12 mouse cellular contexts compared by ENCODE assay signal in the genomic region with DNA sequence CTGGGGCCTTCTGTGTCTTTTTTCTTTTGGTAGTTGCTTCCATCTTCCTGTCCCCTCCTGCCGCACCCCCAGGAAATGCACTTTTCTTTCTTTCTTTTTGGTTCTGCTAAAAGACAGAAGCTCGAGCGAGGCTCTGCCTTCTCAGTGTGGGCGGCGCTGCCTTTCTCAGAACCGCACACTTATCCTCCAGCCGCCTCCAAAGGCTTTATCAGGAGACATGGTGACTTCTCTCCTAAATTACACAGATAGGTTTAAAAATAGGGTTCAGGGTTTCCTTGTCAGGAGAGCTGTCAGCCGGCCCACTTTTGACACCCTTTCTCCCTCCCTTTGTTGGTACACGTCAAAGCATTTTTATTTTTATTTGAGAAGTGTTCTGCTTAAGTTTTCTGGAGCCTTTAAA. TPM values are rescaled to one million over a fixed set of nuclear protein-coding genes. Genes with fewer than 3 reads are reported as not detected.
A peak's percentile ranks its signal among the peaks of the same experiment; 100 is the strongest.
DNase-seq lines count a peak whose midpoint lies in the region; ATAC-seq and TF ChIP-seq lines count a peak whose summit lies in the region.
"Had no signal": no experiment of that assay in that cellular context is flagged by ENCODE, and none has a peak within 500 bp of the region (broad histone marks: within the 10 kb centered on the region; RNA-seq: fewer than 3 reads in every experiment).

No protein-coding gene starts in this region.

- peaks cover 41% of the 10 kb centered on the region for H3K4me1 ChIP-seq in heart, embryonic 12.5 days (replicated peaks)
- 0 out of 2 replicates have a peak, but pooled peaks cover 5% of the 10 kb centered on the region for H3K4me1 ChIP-seq in lung, postnatal 0 days (ENCODE audit: insufficient read depth, low read depth, low read length)
- H3K4me1 ChIP-seq in limb, embryonic 10.5 days = peaks cover 60% of the 10 kb centered on the region

- no peak overlapping the region for H3K9ac ChIP-seq in heart, embryonic 12.5 days
- no peak overlapping the region for H3K9ac ChIP-seq in lung, postnatal 0 days (replicated peaks; ENCODE audit: low read depth)
- H3K9ac ChIP-seq: embryonic facial prominence, embryonic 13.5 days; hindbrain, embryonic 12.5 days; limb, embryonic 13.5 days had no signal

- H3K4me3 ChIP-seq in heart, embryonic 12.5 days = peak overlapping the region; percentile 1; the same call in 1 of the 2 replicates
- H3K4me3 ChIP-seq in lung, postnatal 0 days (ENCODE audit: low read depth, low read length) = no peak overlapping the region
- no peak overlapping the region for H3K4me3 ChIP-seq in limb, embryonic 10.5 days
- H3K4me3 ChIP-seq: embryonic facial prominence, embryonic 13.5 days; hindbrain, embryonic 12.5 days; limb, embryonic 13.5 days had no signal

- DNase-seq in heart, postnatal 36 days = no peak
- no peak for DNase-seq in lung, postnatal 0 days (ENCODE audit: low spot score)
- no peak for DNase-seq in lung, postnatal 36 days
- no peak for DNase-seq in limb, embryonic 10.5 days (ENCODE audit: low spot score)
- DNase-seq in thymus, postnatal 25 days = peak; percentile 56
- no peak for DNase-seq in B cell, adult 2 months
- no peak for DNase-seq in urinary bladder, postnatal 25 days (ENCODE audit: low spot score)
- DNase-seq: adrenal gland, postnatal 14 days had no signal

- no peaks in the 10 kb centered on the region for H3K9me3 ChIP-seq in heart, embryonic 12.5 days (replicated peaks)
- H3K9me3 ChIP-seq in lung, postnatal 0 days (ENCODE audit: low read length) = no peaks in the 10 kb centered on the region
- no peaks in the 10 kb centered on the region for H3K9me3 ChIP-seq in limb, embryonic 10.5 days (replicated peaks)
- H3K9me3 ChIP-seq: embryonic facial prominence, embryonic 13.5 days; hindbrain, embryonic 12.5 days; limb, embryonic 13.5 days had no signal

- H3K36me3 ChIP-seq in heart, embryonic 12.5 days = no peaks in the 10 kb centered on the region
- H3K36me3 ChIP-seq in lung, postnatal 0 days (ENCODE audit: insufficient read depth, low read length) = no peaks in the 10 kb centered on the region
- no peaks in the 10 kb centered on the region for H3K36me3 ChIP-seq in limb, embryonic 10.5 days
- H3K36me3 ChIP-seq: embryonic facial prominence, embryonic 13.5 days; hindbrain, embryonic 12.5 days; limb, embryonic 13.5 days had no signal

- no peak for TF ChIP-seq EP300 in lung, postnatal 0 days (IDR thresholded peaks at IDR 0.05)

- ATAC-seq in heart, embryonic 12.5 days (ENCODE audit: insufficient number of reproducible peaks, low FRiP score) = 0 out of 2 replicates have a peak, but pooled peaks have one; percentile 30
- ATAC-seq in lung, postnatal 0 days = no peak

- H3K4me2 ChIP-seq in heart, embryonic 12.5 days = peak overlapping the region; percentile 58
- H3K4me2 ChIP-seq in lung, postnatal 0 days (replicated peaks; ENCODE audit: low read depth, low read length) = no peak overlapping the region
- H3K4me2 ChIP-seq: embryonic facial prominence, embryonic 13.5 days; hindbrain, embryonic 12.5 days; limb, embryonic 13.5 days had no signal

- no peaks in the 10 kb centered on the region for H3K27me3 ChIP-seq in heart, embryonic 12.5 days (replicated peaks)
- no peaks in the 10 kb centered on the region for H3K27me3 ChIP-seq in lung, postnatal 0 days (replicated peaks; ENCODE audit: insufficient read depth, low read length)
- no peaks in the 10 kb centered on the region for H3K27me3 ChIP-seq in limb, embryonic 10.5 days (ENCODE audit: low read depth, poor library complexity, severe bottlenecking)
- H3K27me3 ChIP-seq: limb, embryonic 13.5 days had no signal

- H3K27ac ChIP-seq in heart, embryonic 12.5 days (ENCODE audit: poor library complexity, severe bottlenecking) = peak overlapping the region; percentile 91
- peak overlapping the region; percentile 55; the same call in 1 of the 2 replicates for H3K27ac ChIP-seq in lung, postnatal 0 days (ENCODE audit: low read length)
- H3K27ac ChIP-seq in limb, embryonic 10.5 days = peak overlapping the region; percentile 84
- H3K27ac ChIP-seq: embryonic facial prominence, embryonic 13.5 days; hindbrain, embryonic 12.5 days; limb, embryonic 13.5 days had no signal

- intact Hi-C loops in heart, postnatal 36 days (cut with DNase I) = loop anchor here (5.0 kb wide), 1 partner anchor 47 kb away; no protein-coding TSS in a partner anchor

- no peak for TF ChIP-seq CTCF in lung, postnatal 0 days (IDR thresholded peaks at IDR 0.05)

- 12% methylated on average over 9 of the region's 9 CpGs for WGBS in heart, embryonic 12.5 days
- 72% methylated on average over 9 of the region's 9 CpGs for WGBS in lung, postnatal 0 days
- WGBS in limb, embryonic 10.5 days = 56% methylated on average over 9 of the region's 9 CpGs

RNA-seq across cellular contexts. Expression of gene Dusp6, which starts 21.9 kb away (rescaled TPM):
- 52.6 and 57.1 TPM in 2 replicates for polyA plus RNA-seq in heart, embryonic 12.5 days (2016; fragmentation: Nextera tagmentation; extraction: Ambion mirVana)
- total RNA-seq in heart, postnatal 36 days (2021) = 10 to 100 TPM; 16.2 to 21.7 TPM
- polyA plus RNA-seq in lung, postnatal 0 days (2015; fragmentation: Nextera tagmentation; extraction: Ambion mirVana) = 49.7 and 63.2 TPM in 2 replicates
- polyA plus RNA-seq in limb, embryonic 10.5 days (2016; fragmentation: Nextera tagmentation; extraction: Ambion mirVana) = 206 and 223 TPM in 2 replicates
